Mouse (Mus musculus) frontal cortex, adult (tissue): ENCODE measurements around the gene Jdp2.

Experiments used
- ATAC-seq: cut with Nextera tagmentation; 2 replicates; pipeline ENCODE4 v1.9.2; 2017; ENCODE audit warnings: mild to moderate bottlenecking, moderate library complexity, mixed read lengths; ENCODE audit not compliant: low TSS enrichment

Gene Jdp2

GRCm38 (mm10) chr12:85598611-85599477 is at the start of gene Jdp2:
Jdp2 (plus strand) TSS chr12:85599027.
- peak; percentile 50 for ATAC-seq

GRCm38 (mm10) chr12:85549661-85550060 is 49.2 kb upstream of the Jdp2 start:
- ATAC-seq, result no peak

GRCm38 (mm10) chr12:85550435-85550834 is 48.4 kb upstream of the Jdp2 start:
- no peak for ATAC-seq

GRCm38 (mm10) chr12:85559299-85559698 is 39.5 kb upstream of the Jdp2 start:
- ATAC-seq, result no peak

DNA sequence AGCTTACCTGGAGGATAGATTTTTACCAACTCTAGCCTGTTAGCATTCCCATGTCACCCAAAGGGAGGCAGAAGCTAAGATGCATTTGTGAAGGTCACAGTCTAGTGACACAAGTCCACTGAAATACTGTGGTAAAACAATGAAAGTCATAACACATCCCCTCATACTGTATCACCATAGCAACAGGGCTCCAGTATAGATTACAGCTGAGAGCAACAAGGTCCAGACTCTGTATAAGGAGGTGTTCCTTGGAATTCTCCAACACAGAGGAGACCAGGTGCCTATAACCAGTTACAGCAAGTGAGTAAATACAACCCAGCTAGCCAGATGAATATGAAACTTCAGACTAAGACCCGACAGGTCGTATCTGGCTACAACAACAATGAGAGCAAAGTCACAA is 33.4 kb upstream of the Jdp2 start:
- ATAC-seq, result no peak

DNA sequence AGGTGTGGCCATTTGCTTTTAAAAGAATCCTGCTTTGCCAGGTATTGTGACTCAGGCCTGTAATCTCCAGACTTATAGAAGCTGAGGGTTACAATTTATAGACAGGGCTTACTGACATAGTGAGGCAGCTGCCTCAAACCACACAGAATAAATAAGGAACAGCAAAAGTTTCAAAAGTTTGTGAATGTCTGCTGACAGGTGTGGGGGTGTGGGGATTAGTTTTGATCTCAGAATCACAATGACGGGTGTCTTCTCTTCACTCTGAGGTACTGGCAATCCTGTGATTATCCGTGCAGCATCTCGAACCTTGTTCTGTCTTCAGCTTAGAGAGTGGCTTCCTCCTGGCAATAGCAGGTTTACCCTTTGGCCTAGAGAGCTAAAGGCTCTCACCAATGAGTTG is 30.5 kb upstream of the Jdp2 start:
- no peak for ATAC-seq

- peak; percentile 80 for ATAC-seq
These were observed 29.3 kb upstream of the Jdp2 start for GRCm38 (mm10) chr12:85569393-85570157.

DNA sequence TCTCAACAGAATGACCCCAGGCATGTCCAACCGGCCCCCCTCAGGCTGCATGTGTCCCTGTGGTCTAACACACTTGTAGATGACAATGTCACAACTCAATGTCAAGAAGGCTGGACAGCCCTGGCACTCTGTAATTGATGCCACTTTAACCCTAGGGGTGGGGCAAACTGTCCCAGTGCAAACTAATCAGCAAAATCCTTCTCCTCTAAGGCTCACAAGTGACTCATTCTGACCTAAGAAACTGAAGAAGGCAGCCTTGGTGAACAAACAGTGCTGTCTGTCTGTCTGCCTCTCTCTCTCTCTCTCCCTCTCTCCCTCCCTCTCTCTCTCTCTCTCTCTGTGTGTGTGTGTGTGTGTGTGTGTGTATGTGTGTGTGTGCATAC is 28.7 kb upstream of the Jdp2 start:
- no peak for ATAC-seq

DNA sequence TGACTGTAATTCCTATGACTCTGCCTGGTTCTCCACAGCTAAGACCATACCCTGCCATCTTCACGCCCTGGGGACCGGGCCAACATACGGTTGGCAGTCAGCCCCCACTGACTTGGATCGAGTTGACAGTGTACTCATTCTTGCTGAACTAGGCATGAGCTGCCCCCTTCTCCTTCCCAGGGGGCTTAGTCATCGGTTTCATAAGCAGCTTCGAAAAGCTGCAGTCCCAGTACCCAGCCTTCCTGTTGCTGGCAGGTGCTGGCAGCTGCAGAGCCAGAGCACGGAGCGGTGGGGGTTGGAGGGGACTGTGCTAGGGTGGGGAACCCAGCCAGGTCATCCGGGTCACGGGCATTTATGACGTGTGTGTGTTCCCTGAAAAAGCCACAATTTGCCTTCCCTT is 27.5 kb upstream of the Jdp2 start:
- peak; percentile 76 for ATAC-seq

GRCm38 (mm10) chr12:85572047-85572475 is 26.8 kb upstream of the Jdp2 start:
- no peak; the same call in 1 of the 2 replicates for ATAC-seq

GRCm38 (mm10) chr12:85574806-85575495 is 23.9 kb upstream of the Jdp2 start:
- no peak for ATAC-seq

DNA sequence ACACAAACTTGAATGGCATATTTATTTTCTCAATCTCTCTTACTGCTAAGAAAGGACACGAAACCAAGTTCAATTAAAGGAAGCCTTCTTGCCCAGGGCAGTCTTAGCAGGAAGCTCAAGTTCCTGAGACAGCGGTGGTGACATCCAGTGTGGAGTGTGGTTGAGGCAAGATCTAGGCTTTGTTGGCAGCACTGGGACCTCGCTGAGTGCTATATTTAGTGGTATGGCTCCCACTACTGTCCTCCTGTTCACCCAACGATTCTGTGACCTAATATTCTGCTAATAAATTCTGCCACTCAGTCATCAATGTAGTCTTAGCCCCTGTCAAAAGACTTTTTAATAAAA is 23.4 kb upstream of the Jdp2 start:
- ATAC-seq, result no peak

- ATAC-seq, result no peak
These were observed 17.4 kb upstream of the Jdp2 start for GRCm38 (mm10) chr12:85581261-85582066.

DNA sequence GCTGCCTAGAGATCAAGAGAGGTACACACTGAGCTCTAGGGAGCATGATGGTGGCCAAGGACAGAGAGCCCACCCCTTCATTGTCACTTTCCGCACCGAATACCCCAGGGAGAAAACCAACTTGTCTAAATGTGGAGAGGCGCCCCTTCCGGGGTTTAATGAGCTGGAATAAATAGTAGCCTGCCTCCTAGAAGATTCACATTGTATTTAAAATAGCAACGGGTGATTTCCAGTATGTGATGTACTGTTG is 16.8 kb upstream of the Jdp2 start:
- no peak for ATAC-seq

DNA sequence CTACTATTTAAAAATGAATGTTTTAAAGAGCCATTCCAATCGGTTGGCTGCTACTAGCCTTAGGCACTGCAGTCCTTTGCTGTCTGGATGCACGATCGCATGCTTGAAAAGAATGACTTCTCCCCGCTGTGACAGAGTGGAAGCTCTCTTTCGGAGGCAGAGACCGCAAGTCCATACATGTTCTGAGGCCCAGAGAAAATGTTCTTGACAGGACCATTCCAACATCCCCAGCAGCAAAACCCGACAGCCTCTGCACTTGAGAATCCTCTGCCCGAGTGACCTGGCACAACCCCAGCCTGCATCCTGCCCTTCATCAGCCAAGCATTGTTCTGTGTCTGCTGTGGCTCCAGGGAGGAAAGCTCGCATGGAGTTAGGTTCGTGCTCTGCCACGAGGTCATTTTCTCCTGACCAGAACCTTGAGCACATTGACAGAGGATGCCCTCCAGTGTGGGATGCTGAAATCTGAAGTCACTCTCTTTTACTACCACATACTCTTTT is 13.0 kb upstream of the Jdp2 start:
- ATAC-seq, result no peak

DNA sequence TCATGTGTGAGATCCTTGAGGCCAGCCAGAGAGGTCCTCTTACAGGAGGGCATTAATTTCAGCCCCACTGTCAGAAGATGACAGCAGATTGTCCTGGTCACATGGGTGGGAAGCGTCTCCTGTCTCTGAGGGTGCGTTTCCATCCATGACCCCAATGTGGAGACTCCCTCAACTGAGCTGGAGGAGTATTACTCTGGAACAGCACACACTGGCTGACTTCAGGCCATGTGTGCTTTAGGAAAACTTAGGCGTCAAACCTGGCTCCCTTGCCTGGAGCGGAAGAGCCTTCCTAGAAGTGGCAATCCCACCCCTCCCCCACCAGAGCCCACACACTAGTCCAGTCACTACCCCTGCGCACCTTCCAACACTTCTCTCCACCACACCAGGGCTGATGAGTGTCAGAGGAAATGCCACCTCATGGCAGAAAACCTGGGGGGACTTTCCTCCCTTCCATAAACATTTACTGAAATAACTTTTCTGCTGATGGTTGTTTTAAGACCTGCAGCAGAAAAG is 8.9 kb upstream of the Jdp2 start:
- no peak for ATAC-seq

GRCm38 (mm10) chr12:85592943-85593342 is 5.9 kb upstream of the Jdp2 start:
- ATAC-seq, result no peak

DNA sequence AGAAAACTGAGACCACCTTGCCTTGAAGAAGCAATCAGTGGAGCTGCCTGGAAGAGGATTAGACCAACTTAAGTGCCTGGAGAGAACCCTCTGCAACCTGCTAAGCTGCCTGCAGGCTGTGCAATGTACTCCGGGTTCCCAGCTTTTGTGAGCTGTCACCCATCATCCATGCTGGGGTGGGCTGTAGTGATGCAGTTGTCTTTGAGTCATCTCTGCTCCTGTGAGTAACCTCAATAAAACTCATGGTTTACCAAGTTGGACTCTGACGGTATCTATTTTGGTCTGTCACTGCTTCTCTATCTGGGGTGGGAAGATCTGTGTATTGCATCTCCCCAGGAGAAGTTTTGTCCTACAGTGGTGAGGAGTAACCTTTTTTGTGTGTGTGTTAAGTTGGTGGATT is 4.4 kb upstream of the Jdp2 start:
- ATAC-seq, result peak; percentile 48

GRCm38 (mm10) chr12:85598053-85598452 is 774 bp upstream of the Jdp2 start:
- no peak for ATAC-seq

DNA sequence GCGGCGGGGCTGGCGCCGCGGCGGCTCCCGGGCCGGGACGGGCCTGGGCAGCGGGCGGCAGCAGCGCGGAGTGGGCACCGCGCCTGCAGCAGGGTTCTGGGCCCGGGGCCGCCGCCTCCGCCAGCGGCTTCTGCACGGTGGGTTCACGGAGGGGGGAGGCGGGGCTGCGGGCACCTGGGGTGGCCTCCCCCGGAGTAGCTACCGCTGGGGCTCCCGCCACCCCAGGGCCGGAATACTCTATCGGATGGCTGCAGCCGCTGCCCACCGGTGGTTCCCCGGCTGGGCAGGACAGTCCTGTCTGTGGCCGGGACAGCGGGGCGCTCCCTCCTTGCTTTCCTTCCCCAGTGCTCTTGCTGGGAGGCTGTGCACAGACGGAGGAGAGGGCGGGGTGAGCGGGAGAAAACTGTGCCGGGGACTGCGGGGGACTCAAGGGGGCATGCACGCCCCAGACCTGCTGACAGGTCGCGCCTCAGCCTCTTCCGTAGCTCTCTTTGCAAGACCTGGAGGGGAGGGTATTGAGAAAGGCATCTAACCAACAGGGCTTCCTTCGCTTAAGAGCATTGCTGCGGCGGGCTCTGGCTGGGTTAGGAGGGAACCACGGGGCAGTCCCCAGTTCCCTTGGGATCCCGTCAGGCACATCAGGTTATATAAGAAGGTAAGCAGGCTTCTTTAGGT is 788 bp downstream of the Jdp2 start:
- ATAC-seq, result peak; percentile 10; the same call in 1 of the 2 replicates

DNA sequence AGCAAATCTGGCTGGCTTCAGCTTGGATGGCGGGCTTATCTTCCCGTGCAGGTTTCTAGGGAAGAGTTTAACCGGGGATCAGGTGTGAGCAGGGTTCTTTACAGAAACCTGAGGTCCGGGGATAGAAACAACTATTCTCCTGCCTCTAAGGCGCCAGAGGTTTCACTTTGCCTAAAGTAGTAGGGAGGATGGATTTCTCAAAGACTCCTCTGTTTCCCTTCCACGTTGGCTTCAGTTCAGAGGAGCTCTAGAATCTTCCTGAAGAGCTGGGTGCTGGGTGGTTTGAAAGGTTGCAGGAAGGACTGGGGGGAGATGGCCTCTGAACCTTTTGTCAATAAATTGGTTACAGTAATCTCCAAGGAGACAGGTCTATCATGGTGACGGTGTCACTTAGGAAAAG is 1.8 kb downstream of the Jdp2 start:
- no peak for ATAC-seq
